Mouse (Mus musculus): ENCODE data around the gene H2afv.
"Not testable (repeated sequence)": the region's sequence is repeated elsewhere in the genome, so short reads cannot be mapped to it uniquely, and the experiment has no call there.

The H2afv gene

GRCm38 (mm10) chr11:6468541-6468940 is 24.3 kb upstream of the H2afv start:
- DNase-seq (ENCODE audit: low spot score) = no peak

- peak; percentile 79 for DNase-seq (ENCODE audit: low spot score)
These were observed 20.9 kb upstream of the H2afv start for GRCm38 (mm10) chr11:6465122-6465521.

GRCm38 (mm10) chr11:6463159-6463837 is 19.1 kb upstream of the H2afv start:
- no peak for DNase-seq (ENCODE audit: low spot score)

- DNase-seq (ENCODE audit: low spot score) = no peak
These were observed 11.8 kb upstream of the H2afv start for GRCm38 (mm10) chr11:6456083-6456482.

GRCm38 (mm10) chr11:6448155-6448554 is 3.9 kb upstream of the H2afv start:
- not testable (repeated sequence) for DNase-seq (ENCODE audit: low spot score)

- no peak for DNase-seq (ENCODE audit: low spot score)
These were observed 3.2 kb upstream of the H2afv start for GRCm38 (mm10) chr11:6447493-6447892.

GRCm38 (mm10) chr11:6445951-6446350 is 1.7 kb upstream of the H2afv start:
- no peak for DNase-seq (ENCODE audit: low spot score)

GRCm38 (mm10) chr11:6445441-6445840 is 1.2 kb upstream of the H2afv start:
- DNase-seq (ENCODE audit: low spot score) = no peak

- DNase-seq (ENCODE audit: low spot score) = no peak
These were observed 541 bp downstream of the H2afv start for GRCm38 (mm10) chr11:6443727-6444076.

- no peak for DNase-seq (ENCODE audit: low spot score)
These were observed 1.1 kb downstream of the H2afv start for GRCm38 (mm10) chr11:6443102-6443501.

- no peak for DNase-seq (ENCODE audit: low spot score)
These were observed 1.7 kb downstream of the H2afv start for GRCm38 (mm10) chr11:6442566-6442965.

- no peak for DNase-seq (ENCODE audit: low spot score)
These were observed 4.1 kb downstream of the H2afv start for GRCm38 (mm10) chr11:6440171-6440570.

GRCm38 (mm10) chr11:6437667-6438066 is 6.6 kb downstream of the H2afv start:
- no peak for DNase-seq (ENCODE audit: low spot score)

- peak; percentile 67 for DNase-seq (ENCODE audit: low spot score)
These were observed 7.8 kb downstream of the H2afv start for GRCm38 (mm10) chr11:6436442-6436841.

- DNase-seq (ENCODE audit: low spot score) = no peak
These were observed 14.1 kb downstream of the H2afv start for GRCm38 (mm10) chr11:6430186-6430585.

GRCm38 (mm10) chr11:6420722-6421350 is 23.4 kb downstream of the H2afv start:
- DNase-seq (ENCODE audit: low spot score) = no peak

GRCm38 (mm10) chr11:6420283-6420703 is 23.9 kb downstream of the H2afv start:
- no peak for DNase-seq (ENCODE audit: low spot score)

GRCm38 (mm10) chr11:6419156-6419555 is 25.1 kb downstream of the H2afv start:
- not testable (repeated sequence) for DNase-seq (ENCODE audit: low spot score)

GRCm38 (mm10) chr11:6418751-6419150 is 25.5 kb downstream of the H2afv start:
- DNase-seq (ENCODE audit: low spot score) = no peak

- DNase-seq (ENCODE audit: low spot score) = no peak
These were observed 26.8 kb downstream of the H2afv start for GRCm38 (mm10) chr11:6417490-6417889.

- no peak for DNase-seq (ENCODE audit: low spot score)
These were observed 27.2 kb downstream of the H2afv start for GRCm38 (mm10) chr11:6417069-6417468.

GRCm38 (mm10) chr11:6416405-6417034 is 27.7 kb downstream of the H2afv start:
- peak; percentile 85 for DNase-seq (ENCODE audit: low spot score)

All from T-cell, adult 2 months (primary cell).